In the genomic region with DNA sequence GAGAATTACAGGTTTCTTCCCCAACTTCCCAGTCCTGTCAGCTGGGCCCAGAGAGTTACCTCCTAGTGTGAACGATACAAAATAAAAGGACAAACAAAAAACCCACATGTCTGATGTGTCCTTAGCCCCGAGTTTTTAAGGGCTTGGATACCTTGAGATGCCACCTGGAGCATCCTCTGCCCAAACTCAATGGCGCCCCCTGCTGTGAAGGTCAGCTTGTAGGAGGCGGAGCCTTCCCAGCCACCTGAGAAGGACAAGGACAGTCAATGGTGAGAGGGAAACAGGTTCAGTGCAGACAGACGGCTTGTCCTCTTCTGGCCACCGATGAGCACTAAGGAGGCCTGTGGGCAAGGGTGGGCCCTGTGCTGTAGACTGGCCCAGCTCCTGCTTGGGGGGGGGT, we compare ENCODE assay signal across 8 mouse cellular contexts. TPM values are rescaled to one million over a fixed set of nuclear protein-coding genes. Genes with fewer than 3 reads are reported as not detected.
DNase-seq lines count a peak whose midpoint lies in the region; ATAC-seq and TF ChIP-seq lines count a peak whose summit lies in the region.
"Had no signal": no experiment of that assay in that cellular context is flagged by ENCODE, and none has a peak within 500 bp of the region (broad histone marks: within the 10 kb centered on the region; RNA-seq: fewer than 3 reads in every experiment).

No protein-coding gene starts in this region.

- peaks cover 63% of the 10 kb centered on the region for H3K36me3 ChIP-seq in liver, embryonic 13.5 days
- peaks cover 31% of the 10 kb centered on the region for H3K36me3 ChIP-seq in stomach, postnatal 0 days (ENCODE audit: control insufficient read depth, insufficient read depth, low read length)

- TF ChIP-seq POLR2A in bone marrow macrophage, adult 2 months (IDR thresholded peaks at IDR 0.05; ENCODE audit: borderline replicate concordance, low read depth, low read length): no peak

- no peaks in the 10 kb centered on the region for H3K27me3 ChIP-seq in liver, embryonic 13.5 days
- H3K27me3 ChIP-seq in stomach, postnatal 0 days (ENCODE audit: control insufficient read depth, insufficient read depth, low read length): no peaks in the 10 kb centered on the region
- H3K27me3 ChIP-seq: limb, embryonic 12.5 days had no signal

- no peak for DNase-seq in layer of hippocampus, adult 2 months (ENCODE audit: low spot score in 2 of 2)
- no peak for DNase-seq in layer of hippocampus, postnatal 36 days
- DNase-seq in ES-CJ7 (ENCODE audit: low read depth, low spot score): peak; percentile 69
- peak; percentile 65 for DNase-seq in liver, embryonic 13.5 days
- peak; percentile 79 for DNase-seq in stomach, postnatal 0 days (ENCODE audit: low spot score)
- no peak for DNase-seq in layer of hippocampus, postnatal 14 days (ENCODE audit: low spot score in 2 of 2)

- peak overlapping the region; percentile 94 for H3K27ac ChIP-seq in layer of hippocampus, adult 2 months
- no peak overlapping the region for H3K27ac ChIP-seq in bone marrow macrophage, adult 2 months (ENCODE audit: insufficient read depth, low read depth, low read length)
- peak overlapping the region; percentile 60; the same call in 1 of the 2 replicates for H3K27ac ChIP-seq in liver, embryonic 13.5 days
- no peak overlapping the region for H3K27ac ChIP-seq in stomach, postnatal 0 days (replicated peaks)
- H3K27ac ChIP-seq: limb, embryonic 12.5 days had no signal

- H3K4me1 ChIP-seq in bone marrow macrophage, adult 2 months (ENCODE audit: control insufficient read depth, insufficient read depth, low read length): peaks cover 17% of the 10 kb centered on the region
- peaks cover 97% of the 10 kb centered on the region for H3K4me1 ChIP-seq in liver, embryonic 13.5 days (replicated peaks)
- peaks cover 6% of the 10 kb centered on the region; the same call in 1 of the 2 replicates for H3K4me1 ChIP-seq in stomach, postnatal 0 days (replicated peaks; ENCODE audit: control insufficient read depth, insufficient read depth)

- no peak overlapping the region for H3K4me2 ChIP-seq in liver, embryonic 13.5 days
- H3K4me2 ChIP-seq in stomach, postnatal 0 days (replicated peaks; ENCODE audit: low read depth): no peak overlapping the region
- H3K4me2 ChIP-seq: limb, embryonic 12.5 days had no signal

- TF ChIP-seq CTCF in layer of hippocampus, adult 2 months (conservative IDR thresholded peaks at IDR 0.05): peak; percentile 69
- TF ChIP-seq CTCF in bone marrow macrophage, adult 2 months (IDR thresholded peaks at IDR 0.05; ENCODE audit: low read depth, low read length): peak; percentile 41; the same call in 1 of the 2 replicates
- TF ChIP-seq CTCF in stomach, postnatal 0 days (IDR thresholded peaks at IDR 0.05; ENCODE audit: low read depth): peak; percentile 72

- no peak for ATAC-seq in liver, embryonic 13.5 days (ENCODE audit: low read depth)
- no peak for ATAC-seq in stomach, postnatal 0 days (ENCODE audit: low FRiP score, low TSS enrichment)

- H3K9ac ChIP-seq in liver, embryonic 13.5 days: no peak overlapping the region
- H3K9ac ChIP-seq in stomach, postnatal 0 days (ENCODE audit: low read length): no peak overlapping the region
- H3K9ac ChIP-seq: limb, embryonic 12.5 days had no signal

- H3K9me3 ChIP-seq in liver, embryonic 13.5 days (replicated peaks): no peaks in the 10 kb centered on the region
- no peaks in the 10 kb centered on the region for H3K9me3 ChIP-seq in stomach, postnatal 0 days (ENCODE audit: control insufficient read depth, low read length)
- H3K9me3 ChIP-seq: limb, embryonic 12.5 days had no signal

- H3K4me3 ChIP-seq in layer of hippocampus, adult 2 months: no peak overlapping the region
- H3K4me3 ChIP-seq in bone marrow macrophage, adult 2 months (ENCODE audit: insufficient read depth, low read length): no peak overlapping the region
- H3K4me3 ChIP-seq in liver, embryonic 13.5 days (replicated peaks): no peak overlapping the region
- no peak overlapping the region for H3K4me3 ChIP-seq in stomach, postnatal 0 days (ENCODE audit: low read depth, low read length)
- H3K4me3 ChIP-seq: limb, embryonic 12.5 days had no signal

- no peak for TF ChIP-seq EP300 in stomach, postnatal 0 days (optimal IDR thresholded peaks at IDR 0.05)

- WGBS in liver, embryonic 13.5 days (ENCODE audit: insufficient replicate concordance): 69% methylated on average over 6 of the region's 6 CpGs
- 69% methylated on average over 6 of the region's 6 CpGs for WGBS in stomach, postnatal 0 days

RNA-seq across cellular contexts. Expression of a gene that starts 3.3 kb away (rescaled TPM):
- total RNA-seq in layer of hippocampus, adult 2 months (2021): 1 to 10 TPM; 1.3 to 2.1 TPM
- total RNA-seq in layer of hippocampus, postnatal 36 days (2021): 1 to 10 TPM; 1.9 to 2.4 TPM
- polyA plus RNA-seq in bone marrow macrophage, adult 2 months (2012; ENCODE audit: insufficient read depth, insufficient read length, missing spikeins): 23.2 and 32.3 TPM in 2 replicates
- 31.6 and 32.7 TPM in 2 replicates for polyA plus RNA-seq in liver, embryonic 13.5 days (2015; fragmentation: Nextera tagmentation; extraction: Ambion mirVana)
- 2.3 and 2.8 TPM in 2 replicates for polyA plus RNA-seq in stomach, postnatal 0 days (2015; fragmentation: Nextera tagmentation; extraction: Ambion mirVana)
- total RNA-seq in layer of hippocampus, postnatal 14 days (2021): 1 to 10 TPM; 1.3 to 2.1 TPM

RNA-seq across cellular contexts. Expression of a gene that starts 5.7 kb away (rescaled TPM):
- total RNA-seq in layer of hippocampus, adult 2 months (2021): 100 to 1,000 TPM; 417 to 440 TPM
- total RNA-seq in layer of hippocampus, postnatal 36 days (2021): 100 to 1,000 TPM; 402 to 404 TPM
- 134 and 155 TPM in 2 replicates for polyA plus RNA-seq in bone marrow macrophage, adult 2 months (2012; ENCODE audit: insufficient read depth, insufficient read length, missing spikeins)
- polyA plus RNA-seq in liver, embryonic 13.5 days (2015; fragmentation: Nextera tagmentation; extraction: Ambion mirVana): 58.9 and 81.2 TPM in 2 replicates
- polyA plus RNA-seq in stomach, postnatal 0 days (2015; fragmentation: Nextera tagmentation; extraction: Ambion mirVana): 71.0 and 89.6 TPM in 2 replicates
- 100 to 1,000 TPM; 287 to 295 TPM for total RNA-seq in layer of hippocampus, postnatal 14 days (2021)

RNA-seq across cellular contexts. Expression of a gene that starts 45.9 kb away (rescaled TPM):
- total RNA-seq in layer of hippocampus, adult 2 months (2021): 1 to 10 TPM; 4.6 to 7.2 TPM
- 1 to 10 TPM; 4.4 to 4.6 TPM for total RNA-seq in layer of hippocampus, postnatal 36 days (2021)
- 32.1 and 38.5 TPM in 2 replicates for polyA plus RNA-seq in bone marrow macrophage, adult 2 months (2012; ENCODE audit: insufficient read depth, insufficient read length, missing spikeins)
- 3.7 and 4.0 TPM in 2 replicates for polyA plus RNA-seq in liver, embryonic 13.5 days (2015; fragmentation: Nextera tagmentation; extraction: Ambion mirVana)
- polyA plus RNA-seq in stomach, postnatal 0 days (2015; fragmentation: Nextera tagmentation; extraction: Ambion mirVana): 33.8 and 34.6 TPM in 2 replicates
- total RNA-seq in layer of hippocampus, postnatal 14 days (2021): 1 to 10 TPM; 5.7 to 7.8 TPM

RNA-seq across cellular contexts. Expression of a gene that starts 49.8 kb away (rescaled TPM):
- 1 to 10 TPM; 6.9 to 7.7 TPM for total RNA-seq in layer of hippocampus, adult 2 months (2021)
- 1 to 10 TPM; 7.1 to 8.0 TPM for total RNA-seq in layer of hippocampus, postnatal 36 days (2021)
- polyA plus RNA-seq in bone marrow macrophage, adult 2 months (2012; ENCODE audit: insufficient read depth, insufficient read length, missing spikeins): 22.4 and 23.4 TPM in 2 replicates
- polyA plus RNA-seq in liver, embryonic 13.5 days (2015; fragmentation: Nextera tagmentation; extraction: Ambion mirVana): 1.1 and 1.4 TPM in 2 replicates
- 3.3 and 4.1 TPM in 2 replicates for polyA plus RNA-seq in stomach, postnatal 0 days (2015; fragmentation: Nextera tagmentation; extraction: Ambion mirVana)
- total RNA-seq in layer of hippocampus, postnatal 14 days (2021): 1 to 10 TPM; 6.0 to 6.6 TPM

RNA-seq across cellular contexts. Expression of a gene that starts 51.0 kb away (rescaled TPM):
- total RNA-seq in layer of hippocampus, adult 2 months (2021): 10 to 100 TPM; 26.3 to 30.8 TPM
- total RNA-seq in layer of hippocampus, postnatal 36 days (2021): 10 to 100 TPM; 19.4 to 21.9 TPM
- 24.9 and 28.1 TPM in 2 replicates for polyA plus RNA-seq in bone marrow macrophage, adult 2 months (2012; ENCODE audit: insufficient read depth, insufficient read length, missing spikeins)
- polyA plus RNA-seq in liver, embryonic 13.5 days (2015; fragmentation: Nextera tagmentation; extraction: Ambion mirVana): 9.8 and 10.7 TPM in 2 replicates
- polyA plus RNA-seq in stomach, postnatal 0 days (2015; fragmentation: Nextera tagmentation; extraction: Ambion mirVana): 8.3 and 9.1 TPM in 2 replicates
- total RNA-seq in layer of hippocampus, postnatal 14 days (2021): 10 to 100 TPM; 22.0 to 25.3 TPM

Comparison
In these comparisons a context has a peak if more than half of its experiments do, and no peak if none do; other contexts are left out.
1. DNase-seq: peak in ES-CJ7 (single experiment), liver, embryonic 13.5 days (single experiment) and stomach, postnatal 0 days (single experiment); none in layer of hippocampus, adult 2 months (0 of 2), layer of hippocampus, postnatal 36 days (0 of 2) and layer of hippocampus, postnatal 14 days (0 of 2).
2. H3K27ac ChIP-seq: peak in layer of hippocampus, adult 2 months (single experiment) and liver, embryonic 13.5 days (single experiment); none in bone marrow macrophage, adult 2 months (single experiment) and stomach, postnatal 0 days (single experiment).
3. Peak in every context shown above with its lines, with median percentiles within 50 percentile points of each other: CTCF ChIP-seq.